Mouse (Mus musculus) heart, embryonic 16.5 days (tissue): ENCODE measurements around the gene Meaf6. TPM values are rescaled to one million over a fixed set of nuclear protein-coding genes. Genes with fewer than 3 reads are reported as not detected.
A peak's percentile ranks its signal among the peaks of the same experiment; 100 is the strongest.

Source experiments
- ATAC-seq: fragments of 200-750 bp; cut with Nextera tagmentation; replicated peaks from 2 replicates; pipeline ENCODE4 v1.8.0; 2017; ENCODE audit warnings: moderate number of reproducible peaks; ENCODE audit not compliant: insufficient read depth, low FRiP score; ENCODE audit errors: extremely low read depth
- H3K27ac ChIP-seq: fragments of 300-500 bp; sonication (generic); 2 replicates; pipeline ENCODE4 v1.5.1; 2014; ENCODE audit warnings: mild to moderate bottlenecking, low read length, control low read depth, moderate library complexity
- H3K27me3 ChIP-seq: fragments of 300-500 bp; sonication (generic); 2 replicates; pipeline ENCODE4 v1.6.1; 2014; ENCODE audit warnings: low read length, mixed read lengths; ENCODE audit not compliant: control insufficient read depth, insufficient read depth
- H3K36me3 ChIP-seq: fragments of 300-500 bp; sonication (generic); 2 replicates; pipeline ENCODE4 v1.6.1; 2014; ENCODE audit not compliant: control insufficient read depth, insufficient read depth
- H3K4me1 ChIP-seq: fragments of 300-500 bp; sonication (generic); 2 replicates; pipeline ENCODE4 v1.6.1; 2014; ENCODE audit warnings: low read length, mixed read lengths; ENCODE audit not compliant: control insufficient read depth, insufficient read depth
- H3K4me2 ChIP-seq: fragments of 300-500 bp; sonication (generic); 2 replicates; pipeline ENCODE4 v1.6.1; 2014; ENCODE audit warnings: low read depth, mild to moderate bottlenecking, control low read depth, low read length
- H3K4me3 ChIP-seq: fragments of 300-500 bp; sonication (generic); 2 replicates; pipeline ENCODE4 v1.5.1; 2014; ENCODE audit warnings: mild to moderate bottlenecking, control low read depth, low read length
- H3K9ac ChIP-seq: fragments of 300-500 bp; sonication (generic); 2 replicates; pipeline ENCODE4 v1.6.1; 2014; ENCODE audit warnings: low read length, control low read depth
- H3K9me3 ChIP-seq: fragments of 300-500 bp; sonication (generic); replicated peaks from 2 replicates; pipeline ENCODE4 v1.6.1; 2016; ENCODE audit warnings: low read length; ENCODE audit not compliant: control insufficient read depth
- WGBS: fragments of 180-500 bp; shearing (Covaris S2); extraction: QIAGEN DNeasy Blood & Tissue Kit; methylation state at CpG from one replicate; pipeline ENCODE4 v1.1.7; 2014; 5-methylcytosine and 5-hydroxymethylcytosine counted together
- polyA plus RNA-seq: library from polyadenylated mRNA; unstranded; fragments of >200 nt; fragmentation: Nextera tagmentation; extraction: Ambion mirVana; gene quantifications from 2 replicates; pipeline ENCODE4 v1.2.1, GENCODE M21; 2015

The Meaf6 gene
- polyA plus RNA-seq, 1 experiment from 2014 or later = 40.5 TPM

DNA sequence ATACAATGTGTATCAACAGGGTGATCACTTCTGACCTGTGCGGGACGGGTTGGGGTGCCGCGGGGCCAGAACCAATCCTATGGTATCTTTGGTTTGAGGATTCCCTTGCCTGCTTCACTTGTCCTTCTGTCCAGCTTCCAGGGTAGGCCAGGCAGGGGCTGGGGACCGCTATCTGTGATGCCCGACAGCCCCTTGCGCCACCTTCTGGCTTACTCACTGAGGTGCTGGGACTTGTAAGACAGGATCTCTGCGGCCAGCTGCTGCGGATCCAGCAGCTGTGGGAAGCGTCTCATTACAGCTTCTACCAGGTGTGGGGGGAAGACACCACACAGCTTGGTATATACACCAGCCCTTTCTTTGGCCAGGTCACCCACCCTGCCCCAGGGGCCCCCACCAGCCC, 34.1 kb downstream of the Meaf6 start:
- Histone ChIP-seq H3K36me3 (peaks cover 13% of the 10 kb centered on the region), H3K9ac (no peak overlapping the region), H3K27ac (no peak overlapping the region), H3K9me3 (no peaks in the 10 kb centered on the region), H3K27me3 (no peaks in the 10 kb centered on the region), H3K4me2 (no peak overlapping the region), H3K4me3 (no peak overlapping the region), H3K4me1 (peaks cover 27% of the 10 kb centered on the region)
- no peak for ATAC-seq
- WGBS = 47% methylated on average over 10 of the region's 10 CpGs

DNA sequence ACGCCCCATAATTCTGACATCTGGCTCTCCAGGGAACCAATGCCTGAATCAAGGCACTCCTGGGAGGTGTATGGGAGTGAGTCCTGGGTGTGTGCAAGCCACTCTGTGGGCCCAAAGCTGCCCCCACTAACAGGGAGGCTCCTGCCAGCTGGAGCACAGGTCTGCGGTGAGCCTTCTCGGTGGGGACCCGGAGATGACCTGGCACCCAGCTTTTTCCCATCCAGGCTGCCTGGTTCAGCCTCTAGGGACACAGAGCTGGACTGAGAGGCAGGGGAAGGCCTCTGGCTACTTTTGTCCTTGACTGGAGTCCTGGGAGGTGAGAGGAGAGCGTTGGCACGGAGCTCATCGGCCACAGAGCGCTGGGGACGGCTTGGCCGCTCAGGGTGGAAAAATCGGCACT, 34.8 kb downstream of the Meaf6 start:
- Histone ChIP-seq H3K9ac (no peak overlapping the region), H3K4me3 (no peak overlapping the region), H3K4me1 (peaks cover 32% of the 10 kb centered on the region), H3K36me3 (peaks cover 13% of the 10 kb centered on the region), H3K27ac (no peak overlapping the region), H3K9me3 (no peaks in the 10 kb centered on the region), H3K27me3 (no peaks in the 10 kb centered on the region), H3K4me2 (no peak overlapping the region)
- WGBS = 83% methylated on average over 11 of the region's 11 CpGs
- ATAC-seq = no peak

DNA sequence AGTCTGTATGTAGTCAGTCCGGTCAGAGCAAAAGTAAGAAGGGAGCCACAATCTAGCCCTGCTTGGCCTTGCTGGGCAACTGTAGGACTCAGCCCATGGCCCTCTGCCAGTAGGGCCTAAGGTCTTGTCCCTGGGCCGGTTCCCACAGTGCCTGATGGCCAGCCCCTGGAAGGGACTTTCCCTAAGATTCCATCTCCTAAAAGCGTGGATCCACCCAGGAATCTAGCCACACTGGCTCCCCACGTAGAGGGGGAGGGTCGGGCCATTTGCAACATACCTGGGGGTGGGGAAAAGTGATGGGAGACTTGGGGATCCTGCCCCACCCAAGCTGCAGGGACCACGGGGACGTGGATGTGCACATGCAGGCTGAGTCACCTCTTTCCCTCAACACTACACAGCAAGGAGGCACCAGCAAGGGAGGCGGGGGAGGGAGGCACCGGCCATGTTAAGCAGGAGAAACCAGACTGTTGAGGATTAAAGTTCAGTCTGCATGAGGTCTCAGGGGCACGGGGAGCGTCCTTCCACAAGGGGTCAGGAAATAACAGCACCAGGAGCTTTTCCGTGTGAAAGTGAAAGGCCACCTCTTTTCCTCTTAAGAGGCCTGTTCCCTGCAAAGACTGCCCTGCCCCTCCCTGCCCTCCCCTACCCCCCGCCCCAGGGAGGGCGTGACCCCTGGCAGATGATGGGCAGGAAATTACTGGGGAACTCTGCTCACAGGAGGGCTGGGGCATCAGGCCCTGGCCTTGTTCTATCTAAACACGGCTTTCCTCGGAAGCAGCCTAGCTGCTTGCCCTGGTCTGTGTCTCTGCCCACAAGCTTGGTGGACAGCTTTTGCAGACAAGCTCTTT, 37.7 kb downstream of the Meaf6 start:
- peaks cover 28% of the 10 kb centered on the region for H3K4me1 ChIP-seq
- H3K4me2 ChIP-seq = peak overlapping the region; percentile 8
- H3K36me3 ChIP-seq = peaks cover 13% of the 10 kb centered on the region
- ATAC-seq = no peak
- no peaks in the 10 kb centered on the region for H3K27me3 ChIP-seq
- H3K27ac ChIP-seq = peak overlapping the region; percentile 68
- no peaks in the 10 kb centered on the region for H3K9me3 ChIP-seq
- no peak overlapping the region for H3K4me3 ChIP-seq
- WGBS = 28% methylated on average over 16 of the region's 16 CpGs
- peak overlapping the region; percentile 39 for H3K9ac ChIP-seq

DNA sequence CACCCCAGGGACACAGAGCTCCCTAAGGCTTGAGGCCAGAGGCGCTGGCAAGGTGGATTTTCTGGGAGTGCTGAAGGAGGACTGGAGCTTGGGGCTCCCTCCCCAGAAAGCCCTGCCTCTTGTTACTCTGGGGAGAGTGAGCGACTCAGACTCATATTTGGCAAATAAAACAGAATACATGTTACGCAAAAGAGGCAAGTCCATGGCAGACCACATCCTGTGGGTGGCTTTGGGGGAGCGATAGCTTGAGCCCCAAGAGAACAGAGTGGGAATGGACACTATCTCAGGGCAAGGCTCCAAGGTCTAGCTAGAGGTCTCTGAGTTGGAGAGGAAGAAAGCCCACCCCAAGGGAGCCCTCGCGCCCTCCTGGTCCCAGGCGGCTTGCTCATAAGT, 38.3 kb downstream of the Meaf6 start:
- no peaks in the 10 kb centered on the region for H3K27me3 ChIP-seq
- peak overlapping the region; percentile 68 for H3K27ac ChIP-seq
- 67% methylated on average over 7 of the region's 7 CpGs for WGBS
- ATAC-seq = no peak
- peak overlapping the region; percentile 8 for H3K4me2 ChIP-seq
- H3K9ac ChIP-seq = peak overlapping the region; percentile 39
- H3K4me3 ChIP-seq = no peak overlapping the region
- H3K36me3 ChIP-seq = peaks cover 13% of the 10 kb centered on the region
- H3K4me1 ChIP-seq = peaks cover 32% of the 10 kb centered on the region
- no peaks in the 10 kb centered on the region for H3K9me3 ChIP-seq

DNA sequence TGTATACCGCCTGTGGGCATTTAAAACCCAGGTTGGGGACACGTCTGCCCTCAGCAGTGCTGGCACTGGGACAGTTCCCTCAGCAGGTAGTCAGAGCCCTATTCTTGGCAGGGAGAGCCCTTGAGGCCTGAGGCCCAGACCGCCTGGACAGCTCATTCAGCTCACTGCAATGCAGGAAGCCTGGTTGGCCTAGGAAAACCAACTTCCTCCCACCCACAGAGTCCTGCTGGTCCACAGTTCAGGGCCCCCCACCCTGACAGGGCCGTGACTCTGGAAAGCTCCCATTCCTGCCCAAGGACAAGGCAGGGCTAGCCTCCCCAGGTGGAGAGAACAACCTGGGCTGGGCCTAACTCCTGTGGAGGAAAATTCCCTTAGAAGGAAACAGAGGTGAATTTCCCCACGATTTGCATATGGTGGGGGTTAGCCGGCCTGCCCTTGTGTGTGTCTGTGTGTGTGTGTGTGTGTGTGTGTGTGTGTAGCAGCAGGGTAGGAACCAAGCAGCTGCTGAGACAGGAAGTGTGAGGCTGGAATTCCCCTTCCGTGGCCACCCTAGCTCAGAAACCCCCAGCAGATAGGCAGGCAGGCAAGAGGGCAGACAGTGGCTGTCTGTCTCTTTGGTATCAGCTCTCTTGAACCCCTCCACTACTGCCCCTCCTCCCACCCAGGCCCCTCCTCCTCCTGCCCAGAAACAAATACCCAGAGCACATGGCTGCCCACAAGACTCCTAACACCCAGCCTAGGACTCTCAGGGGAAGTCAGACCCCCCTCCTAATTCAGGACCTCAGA, 39.7 kb downstream of the Meaf6 start:
- peaks cover 12% of the 10 kb centered on the region for H3K36me3 ChIP-seq
- no peaks in the 10 kb centered on the region for H3K27me3 ChIP-seq
- 41% methylated on average over 7 of the region's 7 CpGs for WGBS
- 0 out of 2 replicates have a peak, but pooled peaks have one; percentile 13 for ATAC-seq
- peaks cover 32% of the 10 kb centered on the region for H3K4me1 ChIP-seq
- H3K4me2 ChIP-seq = peak overlapping the region; percentile 22; the same call in 1 of the 2 replicates
- H3K9ac ChIP-seq = peak overlapping the region; percentile 6; the same call in 1 of the 2 replicates
- no peak overlapping the region for H3K4me3 ChIP-seq
- peak overlapping the region; percentile 54; the same call in 1 of the 2 replicates for H3K27ac ChIP-seq
- H3K9me3 ChIP-seq = no peaks in the 10 kb centered on the region

DNA sequence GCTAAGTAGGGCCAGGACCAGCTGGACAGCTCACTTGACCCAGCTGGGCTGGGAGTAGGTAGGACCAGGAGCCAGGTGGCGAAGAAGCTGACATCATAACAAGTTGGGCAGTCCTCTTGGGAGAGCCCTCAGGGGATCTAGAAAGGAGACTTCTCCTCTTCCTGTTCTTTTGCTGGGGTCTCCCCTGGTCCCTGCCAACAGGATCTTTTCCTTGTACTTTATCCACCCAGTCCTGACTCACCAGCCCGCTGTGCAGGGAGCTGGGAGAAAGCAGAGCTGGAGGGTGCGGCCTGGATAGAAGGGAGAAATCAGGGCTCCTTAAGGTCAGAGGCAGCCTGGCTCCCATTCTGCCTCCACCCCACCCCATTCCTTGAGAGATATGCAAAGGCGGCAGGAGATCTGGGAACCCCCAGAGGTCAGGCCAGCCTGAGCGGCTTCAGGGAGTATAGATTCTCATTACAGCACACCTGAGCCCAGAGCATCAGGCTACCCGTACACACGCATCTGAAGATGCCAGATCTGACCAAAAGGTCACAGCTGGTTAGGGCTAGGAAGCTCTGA, 40.5 kb downstream of the Meaf6 start:
- H3K9me3 ChIP-seq = no peaks in the 10 kb centered on the region
- no peak overlapping the region for H3K4me3 ChIP-seq
- H3K27me3 ChIP-seq = no peaks in the 10 kb centered on the region
- peak overlapping the region; percentile 22; the same call in 1 of the 2 replicates for H3K4me2 ChIP-seq
- H3K4me1 ChIP-seq = peaks cover 32% of the 10 kb centered on the region
- no peak overlapping the region for H3K9ac ChIP-seq
- H3K36me3 ChIP-seq = peaks cover 5% of the 10 kb centered on the region
- 79% methylated on average over 7 of the region's 7 CpGs for WGBS
- ATAC-seq = no peak
- H3K27ac ChIP-seq = no peak overlapping the region

DNA sequence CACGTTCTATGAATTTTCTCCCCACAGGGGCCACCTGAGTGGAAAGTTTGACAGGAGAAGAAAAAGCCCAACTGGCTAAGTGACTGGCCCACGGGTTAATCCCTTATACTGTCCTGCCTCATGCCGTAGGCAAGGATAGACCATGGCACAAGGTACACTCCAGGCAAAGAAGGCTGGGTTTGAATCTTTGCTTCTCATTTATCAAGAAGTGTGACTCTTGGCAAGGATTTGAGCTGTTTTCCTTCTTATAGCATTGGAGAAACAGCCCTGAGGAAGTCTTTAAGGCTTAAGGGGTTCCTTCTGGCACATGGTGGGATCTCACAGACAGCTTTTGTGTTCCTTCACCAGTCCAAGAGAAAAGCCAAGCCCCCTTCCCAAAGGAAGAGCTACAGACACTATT, 41.3 kb downstream of the Meaf6 start:
- no peak overlapping the region for H3K4me2 ChIP-seq

DNA sequence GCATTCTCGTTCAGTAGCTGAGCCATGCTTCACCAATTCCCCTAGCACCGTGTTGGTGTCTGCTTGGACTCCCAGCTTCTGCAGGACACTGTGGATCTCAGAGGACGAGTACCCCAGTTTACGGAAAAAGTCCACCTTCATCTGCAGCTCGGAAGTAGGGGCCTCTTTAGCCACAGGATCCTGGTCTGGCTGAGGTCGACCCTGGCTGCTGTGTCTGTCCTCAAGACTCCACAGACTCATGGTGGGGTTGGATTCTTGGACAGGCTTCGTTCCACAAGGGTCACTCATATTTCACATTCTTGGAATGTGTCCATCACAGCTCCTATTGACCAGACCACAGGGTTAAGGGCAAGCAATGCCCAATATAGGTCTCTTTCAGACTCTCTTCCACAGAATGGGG, 41.8 kb downstream of the Meaf6 start:
- Histone ChIP-seq H3K4me1 (peaks cover 35% of the 10 kb centered on the region), H3K36me3 (no peaks in the 10 kb centered on the region), H3K9me3 (no peaks in the 10 kb centered on the region), H3K4me2 (peak overlapping the region; percentile 99), H3K4me3 (peak overlapping the region; percentile 92), H3K27me3 (no peaks in the 10 kb centered on the region), H3K9ac (peak overlapping the region; percentile 86), H3K27ac (no peak overlapping the region)
- no peak for ATAC-seq
- 63% methylated on average over 7 of the region's 7 CpGs for WGBS

More for the DNA sequence above, 41.3 kb downstream of the Meaf6 start:
- H3K36me3 ChIP-seq = no peaks in the 10 kb centered on the region
- no peak overlapping the region for H3K27ac ChIP-seq
- no peaks in the 10 kb centered on the region for H3K9me3 ChIP-seq
- no peak for ATAC-seq
- 88% methylated on average over 3 of the region's 3 CpGs for WGBS
- H3K9ac ChIP-seq = no peak overlapping the region
- no peaks in the 10 kb centered on the region for H3K27me3 ChIP-seq
- no peak overlapping the region for H3K4me3 ChIP-seq
- H3K4me1 ChIP-seq = peaks cover 32% of the 10 kb centered on the region
